Mouse (Mus musculus) forebrain, embryonic 10.5 days (tissue): ENCODE results near the gene Mettl24. TPM values are rescaled to one million over a fixed set of nuclear protein-coding genes. Genes with fewer than 3 reads are reported as not detected.
"Not testable (repeated sequence)": the region's sequence is repeated elsewhere in the genome, so short reads cannot be mapped to it uniquely, and the experiment has no call there.

Experiments
- DNase-seq: peaks from one replicate; pipeline ENCODE4 v3.0.0-alpha.2; 2017; ENCODE audit warnings: low spot score; ENCODE audit errors: extremely low spot score
- H3K27ac ChIP-seq: fragments of 300-500 bp; sonication (generic); 2 replicates; pipeline ENCODE4 v1.5.1; 2016; ENCODE audit warnings: mild to moderate bottlenecking
- H3K27me3 ChIP-seq: fragments of 300-500 bp; sonication (generic); 2 replicates; pipeline ENCODE4 v1.6.1; 2016; ENCODE audit warnings: mild to moderate bottlenecking; ENCODE audit not compliant: poor library complexity, severe bottlenecking
- H3K36me3 ChIP-seq: fragments of 300-500 bp; sonication (generic); replicated peaks from 2 replicates; pipeline ENCODE4 v1.6.1; 2016; ENCODE audit warnings: mild to moderate bottlenecking, moderate library complexity
- H3K4me1 ChIP-seq: fragments of 300-500 bp; sonication (generic); 2 replicates; pipeline ENCODE4 v1.6.1; 2016
- H3K4me3 ChIP-seq: fragments of 300-500 bp; sonication (generic); 2 replicates; pipeline ENCODE4 v1.5.1; 2016; ENCODE audit warnings: mild to moderate bottlenecking, moderate library complexity
- H3K9me3 ChIP-seq: fragments of 300-500 bp; sonication (generic); 2 replicates; pipeline ENCODE4 v1.6.1; 2016; ENCODE audit warnings: mild to moderate bottlenecking, moderate library complexity
- WGBS: fragments of 180-500 bp; shearing (Covaris S2); methylation state at CpG from one replicate; pipeline ENCODE4 v1.1.7; 2016; 5-methylcytosine and 5-hydroxymethylcytosine counted together
- polyA plus RNA-seq: library from polyadenylated mRNA; unstranded; fragments of >200 nt; fragmentation: Nextera tagmentation; extraction: Ambion mirVana; gene quantifications from 2 replicates; pipeline ENCODE4 v1.2.1, GENCODE M21; 2016

The Mettl24 gene
- polyA plus RNA-seq, 1 experiment from 2014 or later, result 0.78 TPM

- no peak for DNase-seq
- Histone ChIP-seq H3K9me3 (peaks cover 4% of the 10 kb centered on the region; the same call in 1 of the 2 replicates), H3K4me3 (no peak overlapping the region), H3K27ac (no peak overlapping the region), H3K36me3 (no peaks in the 10 kb centered on the region), H3K27me3 (no peaks in the 10 kb centered on the region), H3K4me1 (no peaks in the 10 kb centered on the region)
- WGBS, result 84% methylated on average over 3 of the region's 3 CpGs
These were observed 107.3 kb downstream of the Mettl24 start for GRCm38 (mm10) chr10:40790406-40790805.

GRCm38 (mm10) chr10:40792115-40792514 lies 109.0 kb downstream of the Mettl24 start:
- DNase-seq, result no peak
- H3K4me3 ChIP-seq, result no peak overlapping the region
- 84% methylated on average over 3 of the region's 3 CpGs for WGBS
- H3K36me3 ChIP-seq, result no peaks in the 10 kb centered on the region
- no peak overlapping the region for H3K27ac ChIP-seq
- H3K4me1 ChIP-seq, result peaks cover 12% of the 10 kb centered on the region; the same call in 1 of the 2 replicates
- H3K27me3 ChIP-seq, result no peaks in the 10 kb centered on the region
- peaks cover 2% of the 10 kb centered on the region; the same call in 1 of the 2 replicates for H3K9me3 ChIP-seq

GRCm38 (mm10) chr10:40805221-40805620 lies 122.1 kb downstream of the Mettl24 start:
- no peak for DNase-seq
- H3K4me1 ChIP-seq, result no peaks in the 10 kb centered on the region
- H3K4me3 ChIP-seq, result no peak overlapping the region
- H3K36me3 ChIP-seq, result no peaks in the 10 kb centered on the region
- no peaks in the 10 kb centered on the region for H3K9me3 ChIP-seq
- H3K27me3 ChIP-seq, result no peaks in the 10 kb centered on the region
- 90% methylated on average over 1 of the region's 1 CpGs for WGBS
- H3K27ac ChIP-seq, result no peak overlapping the region

GRCm38 (mm10) chr10:40806221-40806620 lies 123.1 kb downstream of the Mettl24 start:
- Histone ChIP-seq H3K9me3 (no peaks in the 10 kb centered on the region), H3K36me3 (no peaks in the 10 kb centered on the region), H3K4me3 (no peak overlapping the region), H3K27ac (no peak overlapping the region), H3K27me3 (no peaks in the 10 kb centered on the region), H3K4me1 (no peaks in the 10 kb centered on the region)
- 85% methylated on average over 4 of the region's 4 CpGs for WGBS
- DNase-seq, result no peak

GRCm38 (mm10) chr10:40809411-40809910 lies 126.4 kb downstream of the Mettl24 start:
- WGBS, result 27% methylated on average over 5 of the region's 5 CpGs
- H3K4me3 ChIP-seq, H3K9me3 ChIP-seq, H3K36me3 ChIP-seq, H3K27ac ChIP-seq, H3K4me1 ChIP-seq, DNase-seq, H3K27me3 ChIP-seq: not testable (repeated sequence)

GRCm38 (mm10) chr10:40813627-40814026 lies 130.5 kb downstream of the Mettl24 start:
- Histone ChIP-seq H3K9me3 (no peaks in the 10 kb centered on the region), H3K27ac (no peak overlapping the region), H3K36me3 (no peaks in the 10 kb centered on the region), H3K27me3 (no peaks in the 10 kb centered on the region), H3K4me1 (no peaks in the 10 kb centered on the region), H3K4me3 (no peak overlapping the region)
- WGBS, result 71% methylated on average over 4 of the region's 4 CpGs
- no peak for DNase-seq

GRCm38 (mm10) chr10:40816471-40816870 lies 133.4 kb downstream of the Mettl24 start:
- Histone ChIP-seq H3K36me3 (no peaks in the 10 kb centered on the region), H3K4me1 (no peaks in the 10 kb centered on the region), H3K4me3 (no peak overlapping the region), H3K27ac (no peak overlapping the region), H3K9me3 (no peaks in the 10 kb centered on the region), H3K27me3 (no peaks in the 10 kb centered on the region)
- no peak for DNase-seq
- 61% methylated on average over 6 of the region's 6 CpGs for WGBS

GRCm38 (mm10) chr10:40825952-40826351 lies 142.9 kb downstream of the Mettl24 start:
- Histone ChIP-seq H3K27me3 (no peaks in the 10 kb centered on the region), H3K4me3 (no peak overlapping the region), H3K27ac (no peak overlapping the region), H3K36me3 (peaks cover 26% of the 10 kb centered on the region), H3K9me3 (no peaks in the 10 kb centered on the region), H3K4me1 (peaks cover 4% of the 10 kb centered on the region)
- WGBS, result 84% methylated on average over 6 of the region's 6 CpGs
- DNase-seq, result no peak

- WGBS, result 92% methylated on average over 4 of the region's 4 CpGs
- H3K36me3 ChIP-seq, result peaks cover 36% of the 10 kb centered on the region
- peaks cover 4% of the 10 kb centered on the region for H3K4me1 ChIP-seq
- no peaks in the 10 kb centered on the region for H3K27me3 ChIP-seq
- H3K9me3 ChIP-seq, result no peaks in the 10 kb centered on the region
- no peak for DNase-seq
- no peak overlapping the region for H3K27ac ChIP-seq
- no peak overlapping the region for H3K4me3 ChIP-seq
These were observed 144.6 kb downstream of the Mettl24 start for GRCm38 (mm10) chr10:40827706-40828105.

- 96% methylated on average over 3 of the region's 3 CpGs for WGBS
- H3K27me3 ChIP-seq, result no peaks in the 10 kb centered on the region
- DNase-seq, result no peak
- H3K9me3 ChIP-seq, result no peaks in the 10 kb centered on the region
- peaks cover 61% of the 10 kb centered on the region for H3K36me3 ChIP-seq
- no peak overlapping the region for H3K4me3 ChIP-seq
- H3K4me1 ChIP-seq, result peaks cover 4% of the 10 kb centered on the region
- no peak overlapping the region for H3K27ac ChIP-seq
These were observed 147.2 kb downstream of the Mettl24 start for GRCm38 (mm10) chr10:40830312-40830711.

GRCm38 (mm10) chr10:40831267-40831666 lies 148.2 kb downstream of the Mettl24 start:
- Histone ChIP-seq H3K4me1 (peaks cover 4% of the 10 kb centered on the region), H3K9me3 (no peaks in the 10 kb centered on the region), H3K27ac (no peak overlapping the region), H3K36me3 (peaks cover 66% of the 10 kb centered on the region), H3K27me3 (no peaks in the 10 kb centered on the region), H3K4me3 (no peak overlapping the region)
- no peak for DNase-seq
- 83% methylated on average over 7 of the region's 7 CpGs for WGBS

GRCm38 (mm10) chr10:40840086-40840485 lies 157.0 kb downstream of the Mettl24 start:
- DNase-seq, result no peak
- H3K4me1 ChIP-seq, result 0 out of 2 replicates have a peak, but pooled peaks cover 4% of the 10 kb centered on the region
- H3K27me3 ChIP-seq, result no peaks in the 10 kb centered on the region
- 87% methylated on average over 5 of the region's 5 CpGs for WGBS
- no peaks in the 10 kb centered on the region for H3K9me3 ChIP-seq
- no peak overlapping the region for H3K4me3 ChIP-seq
- H3K36me3 ChIP-seq, result peaks cover 71% of the 10 kb centered on the region
- no peak overlapping the region for H3K27ac ChIP-seq

- no peaks in the 10 kb centered on the region for H3K9me3 ChIP-seq
- DNase-seq, result no peak
- H3K4me1 ChIP-seq, result 0 out of 2 replicates have a peak, but pooled peaks cover 4% of the 10 kb centered on the region
- peaks cover 81% of the 10 kb centered on the region for H3K36me3 ChIP-seq
- H3K27ac ChIP-seq, result no peak overlapping the region
- no peaks in the 10 kb centered on the region for H3K27me3 ChIP-seq
- no peak overlapping the region for H3K4me3 ChIP-seq
- WGBS, result 84% methylated on average over 5 of the region's 5 CpGs
These were observed 160.8 kb downstream of the Mettl24 start for GRCm38 (mm10) chr10:40843841-40844240.

GRCm38 (mm10) chr10:40844546-40844945 lies 161.5 kb downstream of the Mettl24 start:
- peaks cover 84% of the 10 kb centered on the region for H3K36me3 ChIP-seq

More at GRCm38 (mm10) chr10:40844546-40844945, 161.5 kb downstream of the Mettl24 start:
- WGBS, result 86% methylated on average over 10 of the region's 10 CpGs
- H3K9me3 ChIP-seq, result no peaks in the 10 kb centered on the region
- H3K27ac ChIP-seq, result no peak overlapping the region
- H3K4me3 ChIP-seq, result no peak overlapping the region
- H3K4me1 ChIP-seq, result 0 out of 2 replicates have a peak, but pooled peaks cover 4% of the 10 kb centered on the region
- DNase-seq, result no peak
- H3K27me3 ChIP-seq, result no peaks in the 10 kb centered on the region
